Mouse (Mus musculus) liver, adult 2 months (tissue): Measurements from ENCODE around the gene Avpr2. TPM values are rescaled to one million over a fixed set of nuclear protein-coding genes. Genes with fewer than 3 reads are reported as not detected.

Experiments used
- DNase-seq: peaks from one replicate; pipeline ENCODE4 v3.0.0-alpha.2; 2011; ENCODE audit warnings: low read depth, low spot score; ENCODE audit errors: extremely low read depth
- H3K27ac ChIP-seq: fragments of 200-500 bp; replicated peaks from 2 replicates; pipeline ENCODE4 v1.5.1; 2012; ENCODE audit warnings: low read depth, mild to moderate bottlenecking, control low read depth, inconsistent platforms, low read length; ENCODE audit not compliant: insufficient read depth
- H3K27me3 ChIP-seq: fragments of 200-500 bp; 2 replicates; pipeline ENCODE4 v1.6.1; 2012; ENCODE audit warnings: mild to moderate bottlenecking, moderate library complexity, low read length, inconsistent platforms; ENCODE audit not compliant: control insufficient read depth, insufficient read depth
- H3K36me3 ChIP-seq: fragments of 200-500 bp; 2 replicates; pipeline ENCODE4 v1.6.1; 2012; ENCODE audit warnings: low read length, inconsistent platforms; ENCODE audit not compliant: control insufficient read depth, insufficient read depth
- H3K4me1 ChIP-seq: fragments of 200-500 bp; 2 replicates; pipeline ENCODE4 v1.6.1; 2011; ENCODE audit warnings: low read length; ENCODE audit not compliant: control insufficient read depth, insufficient read depth
- H3K4me3 ChIP-seq: fragments of 200-500 bp; 2 replicates; pipeline ENCODE4 v1.5.1; 2011; ENCODE audit warnings: low read depth, mild to moderate bottlenecking, control low read depth, low read length, moderate library complexity; ENCODE audit not compliant: insufficient read depth
- H3K79me2 ChIP-seq: fragments of 200-500 bp; 2 replicates; pipeline ENCODE4 v1.6.1; 2012; ENCODE audit warnings: inconsistent platforms, mild to moderate bottlenecking, low read length, moderate library complexity; ENCODE audit not compliant: control insufficient read depth, insufficient read depth
- H3K9ac ChIP-seq: fragments of 200-500 bp; 2 replicates; pipeline ENCODE4 v1.6.1; 2012; ENCODE audit warnings: low read depth, mild to moderate bottlenecking, control low read depth, inconsistent platforms, low read length
- CTCF ChIP-seq: fragments of 200-500 bp; IDR thresholded peaks from 2 replicates; pipeline ENCODE4 v1.5.1; 2011; ENCODE audit warnings: low read depth, low read length, control low read depth
- POLR2A ChIP-seq: fragments of 200-500 bp; IDR thresholded peaks from 2 replicates; pipeline ENCODE4 v1.6.1; 2011; ENCODE audit warnings: low read length, control low read depth; ENCODE audit not compliant: insufficient read depth; ENCODE audit errors: extremely low read depth
- WGBS: fragments of 180-500 bp; shearing (Covaris S2); methylation state at CpG from one replicate; pipeline ENCODE4 v1.1.7; 2018; 5-methylcytosine and 5-hydroxymethylcytosine counted together
- polyA plus RNA-seq: library from polyadenylated mRNA; depleted of rRNA; stranded (reverse); fragments of >200 nt; gene quantifications from 2 replicates; pipeline ENCODE4 v1.2.3, GENCODE M21; 2012
- total RNA-seq: library from RNA; depleted of rRNA; stranded (reverse); fragments of >200 nt; gene quantifications from 2 replicates; pipeline ENCODE4 v1.2.3, GENCODE M21; 2014

The Avpr2 gene
- total and polyA plus RNA-seq, 2 experiments, result not detected

GRCm38 (mm10) chrX:73910451-73910850 lies 18.5 kb downstream of the Avpr2 start:
- no peak overlapping the region for H3K27ac ChIP-seq
- no peak overlapping the region for H3K9ac ChIP-seq
- no peaks in the 10 kb centered on the region for H3K36me3 ChIP-seq
- TF ChIP-seq POLR2A (no peak), CTCF (no peak)
- peaks cover 3% of the 10 kb centered on the region for H3K4me1 ChIP-seq
- peak overlapping the region; percentile 65 for H3K4me3 ChIP-seq
- no peak for DNase-seq
- no peaks in the 10 kb centered on the region for H3K79me2 ChIP-seq
- no peaks in the 10 kb centered on the region for H3K27me3 ChIP-seq

- peak overlapping the region; percentile 65 for H3K4me3 ChIP-seq
- H3K27me3 ChIP-seq, result no peaks in the 10 kb centered on the region
- 7% methylated on average over 24 of the region's 26 CpGs for WGBS
- H3K79me2 ChIP-seq, result no peaks in the 10 kb centered on the region
- H3K9ac ChIP-seq, result peak overlapping the region; percentile 70
- H3K36me3 ChIP-seq, result no peaks in the 10 kb centered on the region
- TF ChIP-seq POLR2A (no peak), CTCF (no peak)
- H3K4me1 ChIP-seq, result peaks cover 5% of the 10 kb centered on the region
- peak overlapping the region; percentile 68 for H3K27ac ChIP-seq
- no peak for DNase-seq
Observed at GRCm38 (mm10) chrX:73911156-73911555, 19.3 kb downstream of the Avpr2 start.

GRCm38 (mm10) chrX:73911588-73911987 lies 19.7 kb downstream of the Avpr2 start:
- no peak for DNase-seq
- Histone ChIP-seq H3K79me2 (no peaks in the 10 kb centered on the region), H3K27ac (peak overlapping the region; percentile 34; the same call in 1 of the 2 replicates), H3K4me3 (no peak overlapping the region), H3K9ac (no peak overlapping the region), H3K4me1 (peaks cover 5% of the 10 kb centered on the region), H3K27me3 (no peaks in the 10 kb centered on the region), H3K36me3 (no peaks in the 10 kb centered on the region)
- TF ChIP-seq CTCF (no peak), POLR2A (no peak)
- 69% methylated on average over 2 of the region's 2 CpGs for WGBS

GRCm38 (mm10) chrX:73914827-73915703 lies 23.2 kb downstream of the Avpr2 start:
- H3K27me3 ChIP-seq, result no peaks in the 10 kb centered on the region
- peak; percentile 98 for DNase-seq
- H3K27ac ChIP-seq, result peak overlapping the region; percentile 77
- H3K9ac ChIP-seq, result peak overlapping the region; percentile 74
- peak overlapping the region; percentile 45 for H3K4me3 ChIP-seq
- H3K4me1 ChIP-seq, result peaks cover 5% of the 10 kb centered on the region
- peaks cover 7% of the 10 kb centered on the region; the same call in 1 of the 2 replicates for H3K36me3 ChIP-seq
- H3K79me2 ChIP-seq, result no peaks in the 10 kb centered on the region
- WGBS, result 8% methylated on average over 31 of the region's 31 CpGs
- peak; percentile 50; the same call in 1 of the 2 replicates for TF ChIP-seq POLR2A
- peak; percentile 52 for TF ChIP-seq CTCF

- DNase-seq, result no peak
- no peaks in the 10 kb centered on the region for H3K27me3 ChIP-seq
- no peak overlapping the region for H3K4me3 ChIP-seq
- TF ChIP-seq CTCF (no peak), POLR2A (no peak)
- H3K27ac ChIP-seq, result no peak overlapping the region
- peaks cover 7% of the 10 kb centered on the region; the same call in 1 of the 2 replicates for H3K36me3 ChIP-seq
- 98% methylated on average over 8 of the region's 8 CpGs for WGBS
- H3K4me1 ChIP-seq, result peaks cover 9% of the 10 kb centered on the region
- no peaks in the 10 kb centered on the region for H3K79me2 ChIP-seq
- no peak overlapping the region for H3K9ac ChIP-seq
Observed at GRCm38 (mm10) chrX:73916945-73917344, 25.0 kb downstream of the Avpr2 start.

- no peak overlapping the region for H3K9ac ChIP-seq
- no peak for TF ChIP-seq POLR2A
- TF ChIP-seq CTCF, result no peak
- 84% methylated on average over 5 of the region's 5 CpGs for WGBS
- no peaks in the 10 kb centered on the region for H3K27me3 ChIP-seq
- peaks cover 9% of the 10 kb centered on the region for H3K4me1 ChIP-seq
- DNase-seq, result no peak
- H3K36me3 ChIP-seq, result peaks cover 7% of the 10 kb centered on the region; the same call in 1 of the 2 replicates
- no peak overlapping the region for H3K27ac ChIP-seq
- no peaks in the 10 kb centered on the region for H3K79me2 ChIP-seq
- H3K4me3 ChIP-seq, result no peak overlapping the region
Observed at GRCm38 (mm10) chrX:73918631-73919030, 26.7 kb downstream of the Avpr2 start.
